Mouse (Mus musculus) kidney, postnatal 0 days (tissue): ENCODE data around the gene Ctnnd2. TPM values are rescaled to one million over a fixed set of nuclear protein-coding genes. Genes with fewer than 3 reads are reported as not detected.

Source experiments
- ATAC-seq: fragments of 200-750 bp; cut with Nextera tagmentation; replicated peaks from 2 replicates; pipeline ENCODE4 v1.8.0; 2017; ENCODE audit warnings: low read depth, moderate number of reproducible peaks, moderate TSS enrichment, moderate library complexity; ENCODE audit not compliant: low FRiP score
- DNase-seq: peaks from one replicate; pipeline ENCODE4 v3.0.0-alpha.2; 2016; ENCODE audit warnings: low spot score
- H3K27ac ChIP-seq: fragments of 300-500 bp; sonication (generic); 2 replicates; pipeline ENCODE4 v1.5.1; 2014; ENCODE audit warnings: mild to moderate bottlenecking
- H3K27me3 ChIP-seq: fragments of 300-500 bp; sonication (generic); 2 replicates; pipeline ENCODE4 v1.6.1; 2014; ENCODE audit warnings: low read length, mixed read lengths; ENCODE audit not compliant: insufficient read depth
- H3K36me3 ChIP-seq: fragments of 300-500 bp; sonication (generic); 2 replicates; pipeline ENCODE4 v1.6.1; 2014; ENCODE audit warnings: low read length, mixed read lengths; ENCODE audit not compliant: insufficient read depth
- H3K4me1 ChIP-seq: fragments of 300-500 bp; sonication (generic); replicated peaks from 2 replicates; pipeline ENCODE4 v1.6.1; 2014; ENCODE audit warnings: antibody characterized with exemption, low read length, mixed read lengths; ENCODE audit not compliant: insufficient read depth
- H3K4me2 ChIP-seq: fragments of 300-500 bp; sonication (generic); 2 replicates; pipeline ENCODE4 v1.6.1; 2014; ENCODE audit warnings: mild to moderate bottlenecking, low read length, moderate library complexity, mixed read lengths
- H3K4me3 ChIP-seq: fragments of 300-500 bp; sonication (generic); replicated peaks from 2 replicates; pipeline ENCODE4 v1.5.1; 2014; ENCODE audit warnings: low read depth, low read length
- H3K9ac ChIP-seq: fragments of 300-500 bp; sonication (generic); 2 replicates; pipeline ENCODE4 v1.6.1; 2014; ENCODE audit warnings: low read depth, low read length
- H3K9me3 ChIP-seq: fragments of 300-500 bp; sonication (generic); replicated peaks from 2 replicates; pipeline ENCODE4 v1.6.1; 2016; ENCODE audit warnings: low read length, inconsistent platforms, mixed read lengths
- CTCF ChIP-seq: IDR thresholded peaks from 2 replicates; pipeline ENCODE4 v1.5.1; 2016; ENCODE audit warnings: antibody characterized with exemption, low read depth, mild to moderate bottlenecking, moderate library complexity
- WGBS: fragments of 180-500 bp; shearing (Covaris S2); extraction: QIAGEN DNeasy Blood & Tissue Kit; methylation state at CpG from one replicate; pipeline ENCODE4 v1.1.7; 2014; 5-methylcytosine and 5-hydroxymethylcytosine counted together
- polyA plus RNA-seq: library from polyadenylated mRNA; unstranded; fragments of >200 nt; fragmentation: Nextera tagmentation; extraction: Ambion mirVana; gene quantifications from 2 replicates; pipeline ENCODE4 v1.2.1, GENCODE M21; 2015

Gene Ctnnd2
- polyA plus RNA-seq, 1 experiment from 2014 or later, result 2.8 TPM

DNA sequence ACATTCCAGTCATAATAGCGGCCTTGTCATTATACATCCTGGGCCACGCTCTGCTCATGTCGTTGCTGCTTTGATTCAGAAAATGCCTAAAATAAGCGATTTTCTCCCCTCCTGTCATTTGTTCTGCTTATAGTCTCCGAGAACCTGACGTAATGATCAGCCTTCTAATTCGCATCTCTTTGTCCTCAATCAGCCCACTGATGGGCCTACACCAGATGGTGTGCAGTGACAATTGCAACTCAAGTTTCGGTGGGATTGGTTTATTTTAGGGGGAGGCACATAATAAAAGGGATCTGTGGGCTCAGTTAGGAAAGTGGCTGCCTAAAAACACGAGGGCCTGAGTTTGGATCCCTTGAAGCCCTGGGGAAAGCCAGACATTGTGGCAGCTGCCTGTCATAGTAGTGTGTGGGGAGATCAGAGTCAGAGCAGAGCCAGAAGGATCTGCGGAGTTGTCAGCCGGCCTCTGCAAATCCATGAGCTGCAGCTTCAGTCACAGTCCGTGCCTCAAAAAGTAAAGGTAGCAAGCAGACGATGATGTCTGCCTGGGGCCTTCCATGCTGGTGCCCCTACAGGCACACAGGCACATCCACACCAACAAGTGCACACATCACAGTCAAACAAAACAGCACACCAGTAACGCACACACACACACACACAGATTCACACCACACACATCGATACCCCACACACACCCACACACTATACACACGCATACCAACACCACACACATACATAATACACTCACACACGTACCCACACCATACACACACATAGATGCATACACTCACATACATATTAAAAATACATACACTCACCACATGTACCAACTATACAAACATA is 655.3 kb downstream of the Ctnnd2 start:
- H3K36me3 ChIP-seq, result no peaks in the 10 kb centered on the region
- H3K4me2 ChIP-seq, result no peak overlapping the region
- H3K27me3 ChIP-seq, result no peaks in the 10 kb centered on the region
- no peak overlapping the region for H3K4me3 ChIP-seq
- no peak for ATAC-seq
- no peak overlapping the region for H3K9ac ChIP-seq
- TF ChIP-seq CTCF, result no peak
- no peak for DNase-seq
- H3K4me1 ChIP-seq, result no peaks in the 10 kb centered on the region
- no peaks in the 10 kb centered on the region for H3K9me3 ChIP-seq
- H3K27ac ChIP-seq, result no peak overlapping the region
- WGBS, result 77% methylated on average over 17 of the region's 17 CpGs

- no peak for TF ChIP-seq CTCF
Measured at GRCm38 (mm10) chr15:30857277-30858176, 685.1 kb downstream of the Ctnnd2 start.

GRCm38 (mm10) chr15:30867429-30867828 is 695.0 kb downstream of the Ctnnd2 start:
- ATAC-seq, result no peak
- H3K4me1 ChIP-seq, result no peaks in the 10 kb centered on the region
- no peak for TF ChIP-seq CTCF
- no peaks in the 10 kb centered on the region for H3K36me3 ChIP-seq
- H3K4me2 ChIP-seq, result no peak overlapping the region
- H3K9ac ChIP-seq, result no peak overlapping the region
- H3K4me3 ChIP-seq, result no peak overlapping the region
- H3K9me3 ChIP-seq, result no peaks in the 10 kb centered on the region
- H3K27ac ChIP-seq, result no peak overlapping the region
- no peaks in the 10 kb centered on the region for H3K27me3 ChIP-seq
- no peak for DNase-seq
- 88% methylated on average over 5 of the region's 5 CpGs for WGBS

More at GRCm38 (mm10) chr15:30857277-30858176, 685.1 kb downstream of the Ctnnd2 start:
- no peaks in the 10 kb centered on the region for H3K27me3 ChIP-seq
- H3K4me2 ChIP-seq, result no peak overlapping the region
- 77% methylated on average over 17 of the region's 17 CpGs for WGBS
- no peaks in the 10 kb centered on the region for H3K36me3 ChIP-seq
- no peak overlapping the region for H3K4me3 ChIP-seq
- ATAC-seq (no peak), DNase-seq (no peak)
- no peaks in the 10 kb centered on the region for H3K4me1 ChIP-seq
- no peaks in the 10 kb centered on the region for H3K9me3 ChIP-seq
- H3K27ac ChIP-seq, result no peak overlapping the region
- no peak overlapping the region for H3K9ac ChIP-seq

DNA sequence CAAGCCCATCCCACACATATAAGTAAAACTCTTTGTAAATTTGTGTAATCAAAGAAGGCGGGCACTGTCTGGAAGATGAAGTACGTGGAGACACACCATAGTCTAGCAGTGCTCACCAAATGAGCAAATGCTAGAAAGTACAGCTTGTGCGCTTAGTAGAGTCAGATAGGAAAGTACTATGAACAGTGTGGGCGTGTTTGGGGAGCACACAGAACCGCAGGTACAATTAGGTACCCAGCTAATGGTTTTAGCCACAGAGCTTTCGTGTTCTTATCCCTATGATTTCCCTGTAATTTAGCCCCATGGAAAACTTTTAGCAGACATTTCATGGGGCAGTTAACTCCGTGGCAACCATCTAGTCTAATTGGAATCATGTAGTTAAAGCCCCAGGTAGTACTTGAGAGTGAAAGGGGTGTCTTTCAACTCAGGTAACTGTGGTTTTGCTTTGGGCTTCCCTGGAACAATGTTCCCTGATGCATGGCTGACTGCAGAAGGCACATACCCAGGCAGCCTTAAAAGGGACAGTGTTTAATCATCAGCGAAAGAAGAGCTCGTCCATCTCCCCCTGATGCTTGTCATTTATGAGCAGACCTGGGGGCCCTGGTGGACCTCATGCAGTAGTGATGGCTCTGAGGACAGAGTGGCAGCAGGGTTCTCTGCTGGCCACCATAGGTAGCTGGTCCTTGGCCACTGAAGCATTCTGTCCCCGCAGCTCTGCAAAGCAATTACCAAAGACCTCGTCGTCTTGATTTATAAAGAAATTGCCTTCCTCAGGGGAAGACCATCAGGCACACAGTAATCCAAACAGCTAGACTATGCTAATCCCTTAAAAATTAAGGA is 697.5 kb downstream of the Ctnnd2 start:
- H3K27me3 ChIP-seq, result no peaks in the 10 kb centered on the region
- no peaks in the 10 kb centered on the region for H3K36me3 ChIP-seq
- no peak overlapping the region for H3K4me2 ChIP-seq
- ATAC-seq (no peak), DNase-seq (no peak)
- TF ChIP-seq CTCF, result no peak
- H3K9ac ChIP-seq, result no peak overlapping the region
- no peaks in the 10 kb centered on the region for H3K9me3 ChIP-seq
- H3K27ac ChIP-seq, result no peak overlapping the region
- no peaks in the 10 kb centered on the region for H3K4me1 ChIP-seq
- WGBS, result 76% methylated on average over 12 of the region's 12 CpGs
- H3K4me3 ChIP-seq, result no peak overlapping the region

- Histone ChIP-seq H3K4me2 (no peak overlapping the region), H3K4me1 (no peaks in the 10 kb centered on the region), H3K9me3 (no peaks in the 10 kb centered on the region), H3K27me3 (no peaks in the 10 kb centered on the region), H3K4me3 (no peak overlapping the region), H3K9ac (no peak overlapping the region), H3K36me3 (no peaks in the 10 kb centered on the region), H3K27ac (no peak overlapping the region)
- WGBS, result 58% methylated on average over 1 of the region's 1 CpGs
- no peak for TF ChIP-seq CTCF
- DNase-seq (no peak), ATAC-seq (no peak)
Measured at GRCm38 (mm10) chr15:30875523-30875922, 703.1 kb downstream of the Ctnnd2 start.
